Mouse (Mus musculus): ENCODE data around the gene Epha7. TPM values are rescaled to one million over a fixed set of nuclear protein-coding genes. Genes with fewer than 3 reads are reported as not detected.

Gene Epha7
- polyA plus RNA-seq, 1 experiment = 0.94 TPM

DNA sequence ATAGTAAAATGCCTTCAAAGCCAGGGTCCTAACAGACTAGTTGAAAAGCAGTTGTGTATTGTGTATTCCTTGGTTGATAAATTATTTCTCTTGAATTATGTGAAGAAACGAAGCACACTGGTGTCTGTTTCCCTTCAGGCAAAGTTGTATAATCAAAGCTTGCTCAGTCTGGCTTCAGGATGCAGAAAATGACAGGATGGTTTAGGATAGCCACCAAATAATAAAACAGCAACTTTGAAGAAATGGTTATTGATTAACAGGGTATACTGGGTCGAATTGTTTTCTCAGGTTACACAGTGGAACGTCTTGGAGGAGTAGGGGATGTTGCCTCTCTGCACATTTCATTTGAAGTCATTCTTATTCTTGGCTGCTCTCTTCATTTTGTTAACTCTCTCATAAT, 77.2 kb downstream of the Epha7 start:
- Histone ChIP-seq H3ac (ENCODE audit: control insufficient read depth, insufficient read length) (no peak overlapping the region), H3K79me2 (ENCODE audit: control insufficient read depth, insufficient read depth) (no peaks in the 10 kb centered on the region), H3K4me2 (ENCODE audit: low read depth) (no peak overlapping the region), H3K4me3 (no peak overlapping the region), H3K27me3 (ENCODE audit: control insufficient read depth, insufficient read depth, insufficient read length) (no peaks in the 10 kb centered on the region), H3K36me3 (ENCODE audit: control insufficient read depth, insufficient read depth) (no peaks in the 10 kb centered on the region)
- TF ChIP-seq POLR2A (IDR thresholded peaks at IDR 0.05; ENCODE audit: insufficient read length, low read depth) (no peak), MYOG (IDR thresholded peaks at IDR 0.05; ENCODE audit: control insufficient read depth in 1 of 3, insufficient read depth in 1 of 3, insufficient read length in 2 of 3, low read depth in 2 of 3) (no peak), E2F4 (IDR thresholded peaks at IDR 0.05; ENCODE audit: insufficient read depth) (no peak), REST (IDR thresholded peaks at IDR 0.05; ENCODE audit: insufficient read depth, insufficient read length) (no peak), SRF (IDR thresholded peaks at IDR 0.05; ENCODE audit: control insufficient read depth, insufficient read length, low read depth) (no peak), POLR2AphosphoS2 (IDR thresholded peaks at IDR 0.05; ENCODE audit: insufficient read length, low read depth) (no peak), TCF12 (IDR thresholded peaks at IDR 0.05; ENCODE audit: insufficient read depth, poor library complexity, severe bottlenecking) (no peak), USF1 (IDR thresholded peaks at IDR 0.05; ENCODE audit: low read depth) (no peak), TCF3 (IDR thresholded peaks at IDR 0.05; ENCODE audit: insufficient read length, low read depth) (no peak), CEBPB (IDR thresholded peaks at IDR 0.05; ENCODE audit: insufficient read depth, poor library complexity, severe bottlenecking) (no peak)

DNA sequence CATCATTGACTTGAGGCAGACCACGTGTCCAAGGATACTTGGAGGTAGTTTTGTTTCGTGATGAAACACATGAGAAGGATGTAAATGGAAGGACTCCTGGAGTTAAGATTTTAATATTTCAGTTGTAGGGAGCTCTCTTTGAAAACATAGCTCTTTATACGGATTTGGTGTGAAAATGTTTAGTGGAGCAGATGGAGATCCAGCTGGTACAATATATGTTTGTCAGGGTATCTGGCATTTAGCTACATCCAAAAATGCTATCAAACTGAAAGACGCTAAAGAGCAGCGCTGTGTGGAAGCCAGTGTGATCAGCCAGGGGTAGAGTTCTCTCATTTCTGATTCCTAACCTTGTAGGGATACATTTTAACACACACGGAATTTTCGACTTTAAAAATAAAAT, 82.5 kb downstream of the Epha7 start:
- Histone ChIP-seq H3K79me2 (ENCODE audit: control insufficient read depth, insufficient read depth) (no peaks in the 10 kb centered on the region), H3K27me3 (ENCODE audit: control insufficient read depth, insufficient read depth, insufficient read length) (no peaks in the 10 kb centered on the region), H3K4me2 (ENCODE audit: low read depth) (no peak overlapping the region), H3ac (ENCODE audit: control insufficient read depth, insufficient read length) (no peak overlapping the region), H3K4me3 (no peak overlapping the region), H3K36me3 (ENCODE audit: control insufficient read depth, insufficient read depth) (no peaks in the 10 kb centered on the region)
- TF ChIP-seq TCF3 (IDR thresholded peaks at IDR 0.05; ENCODE audit: insufficient read length, low read depth) (no peak), TCF12 (IDR thresholded peaks at IDR 0.05; ENCODE audit: insufficient read depth, poor library complexity, severe bottlenecking) (no peak), REST (IDR thresholded peaks at IDR 0.05; ENCODE audit: insufficient read depth, insufficient read length) (no peak), POLR2A (IDR thresholded peaks at IDR 0.05; ENCODE audit: insufficient read length, low read depth) (no peak), CEBPB (IDR thresholded peaks at IDR 0.05; ENCODE audit: insufficient read depth, poor library complexity, severe bottlenecking) (no peak), MAX (IDR thresholded peaks at IDR 0.05; ENCODE audit: low read depth) (no peak), MYOG (IDR thresholded peaks at IDR 0.05; ENCODE audit: control insufficient read depth in 1 of 3, insufficient read depth in 1 of 3, insufficient read length in 2 of 3, low read depth in 2 of 3) (no peak), E2F4 (IDR thresholded peaks at IDR 0.05; ENCODE audit: insufficient read depth) (no peak), USF1 (IDR thresholded peaks at IDR 0.05; ENCODE audit: low read depth) (no peak), SRF (IDR thresholded peaks at IDR 0.05; ENCODE audit: control insufficient read depth, insufficient read length, low read depth) (no peak), MYOD1 (IDR thresholded peaks at IDR 0.05; ENCODE audit: control insufficient read depth in 1 of 3, insufficient read length in 2 of 3, low read depth in 2 of 3) (no peak), POLR2AphosphoS2 (IDR thresholded peaks at IDR 0.05; ENCODE audit: insufficient read length, low read depth) (no peak)

DNA sequence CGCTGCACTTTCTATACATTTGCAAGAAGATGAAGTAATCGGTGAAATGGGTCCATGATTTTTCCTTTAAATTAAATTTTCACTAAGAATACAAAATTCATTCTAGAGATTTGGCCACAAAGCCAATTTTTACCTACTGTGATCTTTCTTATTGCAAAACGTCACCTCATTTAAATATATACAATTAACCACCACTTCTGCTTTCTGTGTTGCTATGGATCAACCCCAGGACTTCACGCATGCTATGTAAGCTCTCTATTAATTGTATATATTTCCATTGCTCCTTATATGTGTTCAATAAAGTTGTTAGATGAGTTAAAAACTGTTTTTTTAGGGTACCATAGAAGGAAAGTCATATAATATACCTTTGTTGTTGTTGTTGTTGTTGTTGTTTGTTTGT, 86.4 kb downstream of the Epha7 start:
- TF ChIP-seq MYOG (IDR thresholded peaks at IDR 0.05; ENCODE audit: control insufficient read depth in 1 of 3, insufficient read depth in 1 of 3, insufficient read length in 2 of 3, low read depth in 2 of 3) (no peak), USF1 (IDR thresholded peaks at IDR 0.05; ENCODE audit: low read depth) (no peak), TCF3 (IDR thresholded peaks at IDR 0.05; ENCODE audit: insufficient read length, low read depth) (no peak), SRF (IDR thresholded peaks at IDR 0.05; ENCODE audit: control insufficient read depth, insufficient read length, low read depth) (no peak), CEBPB (IDR thresholded peaks at IDR 0.05; ENCODE audit: insufficient read depth, poor library complexity, severe bottlenecking) (no peak), MYOD1 (IDR thresholded peaks at IDR 0.05; ENCODE audit: control insufficient read depth in 1 of 3, insufficient read length in 2 of 3, low read depth in 2 of 3) (no peak), POLR2A (IDR thresholded peaks at IDR 0.05; ENCODE audit: insufficient read length, low read depth) (no peak), E2F4 (IDR thresholded peaks at IDR 0.05; ENCODE audit: insufficient read depth) (no peak)
- Histone ChIP-seq H3K79me2 (ENCODE audit: control insufficient read depth, insufficient read depth) (no peaks in the 10 kb centered on the region), H3K4me3 (no peak overlapping the region)

DNA sequence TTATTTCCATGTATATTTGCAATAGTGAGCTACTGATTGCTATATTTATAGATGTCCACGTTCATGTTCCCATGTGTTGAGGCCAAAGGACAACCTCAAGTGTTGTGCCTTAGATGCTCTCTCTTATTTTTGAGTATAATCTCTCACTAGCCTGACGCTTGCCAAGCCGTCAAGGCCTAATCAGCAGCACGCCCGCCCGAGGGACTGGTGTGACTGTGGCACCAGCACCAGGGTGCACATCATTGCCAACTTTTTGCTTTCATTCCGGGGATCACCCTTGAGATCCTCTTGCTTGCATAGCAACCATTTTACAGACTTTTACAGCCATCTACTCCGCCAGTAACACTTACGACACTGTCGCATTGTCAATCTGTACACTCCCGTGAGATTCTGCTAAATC, 86.9 kb downstream of the Epha7 start:
- H3ac ChIP-seq (ENCODE audit: control insufficient read depth, insufficient read length) = no peak overlapping the region
- H3K4me3 ChIP-seq = no peak overlapping the region
- no peaks in the 10 kb centered on the region for H3K36me3 ChIP-seq (ENCODE audit: control insufficient read depth, insufficient read depth)
- no peak for TF ChIP-seq TCF3 (IDR thresholded peaks at IDR 0.05; ENCODE audit: insufficient read length, low read depth)
- no peak for TF ChIP-seq USF1 (IDR thresholded peaks at IDR 0.05; ENCODE audit: low read depth)
- TF ChIP-seq MYOD1 (IDR thresholded peaks at IDR 0.05; ENCODE audit: control insufficient read depth in 1 of 3, insufficient read length in 2 of 3, low read depth in 2 of 3) = no peak
- TF ChIP-seq SRF (IDR thresholded peaks at IDR 0.05; ENCODE audit: control insufficient read depth, insufficient read length, low read depth) = no peak
- no peak for TF ChIP-seq REST (IDR thresholded peaks at IDR 0.05; ENCODE audit: insufficient read depth, insufficient read length)
- no peak for TF ChIP-seq CEBPB (IDR thresholded peaks at IDR 0.05; ENCODE audit: insufficient read depth, poor library complexity, severe bottlenecking)
- TF ChIP-seq POLR2A (IDR thresholded peaks at IDR 0.05; ENCODE audit: insufficient read length, low read depth) = no peak
- no peak for TF ChIP-seq MAX (IDR thresholded peaks at IDR 0.05; ENCODE audit: low read depth)
- no peak for TF ChIP-seq MYOG (IDR thresholded peaks at IDR 0.05; ENCODE audit: control insufficient read depth in 1 of 3, insufficient read depth in 1 of 3, insufficient read length in 2 of 3, low read depth in 2 of 3)
- TF ChIP-seq POLR2AphosphoS2 (IDR thresholded peaks at IDR 0.05; ENCODE audit: insufficient read length, low read depth) = no peak
- TF ChIP-seq TCF12 (IDR thresholded peaks at IDR 0.05; ENCODE audit: insufficient read depth, poor library complexity, severe bottlenecking) = no peak
- TF ChIP-seq E2F4 (IDR thresholded peaks at IDR 0.05; ENCODE audit: insufficient read depth) = no peak
- no peak overlapping the region for H3K4me2 ChIP-seq (ENCODE audit: low read depth)
- H3K27me3 ChIP-seq (ENCODE audit: control insufficient read depth, insufficient read depth, insufficient read length) = no peaks in the 10 kb centered on the region
- H3K79me2 ChIP-seq (ENCODE audit: control insufficient read depth, insufficient read depth) = no peaks in the 10 kb centered on the region

More for the DNA sequence above, 86.4 kb downstream of the Epha7 start:
- H3K4me2 ChIP-seq (ENCODE audit: low read depth) = no peak overlapping the region
- no peaks in the 10 kb centered on the region for H3K27me3 ChIP-seq (ENCODE audit: control insufficient read depth, insufficient read depth, insufficient read length)
- H3K36me3 ChIP-seq (ENCODE audit: control insufficient read depth, insufficient read depth) = no peaks in the 10 kb centered on the region
- H3ac ChIP-seq (ENCODE audit: control insufficient read depth, insufficient read length) = no peak overlapping the region

Measured in myocyte (in vitro differentiated cells).